Mouse (Mus musculus) gastrocnemius, postnatal 4 days (tissue): ENCODE data around the gene Nenf. TPM values are rescaled to one million over a fixed set of nuclear protein-coding genes. Genes with fewer than 3 reads are reported as not detected.

ENCODE experiments used
- DNase-seq, 2 experiments: peaks; one replicate each; pipeline ENCODE4 v3.0.0; 2021 to 2022; ENCODE audit warnings: low spot score in 2 of 2, mixed read lengths in 2 of 2
- total RNA-seq, 2 experiments: library from RNA; stranded (reverse); gene quantifications; 2 replicates each; pipeline ENCODE4 v1.2.3; 2021

Gene Nenf
- total RNA-seq, 2 experiments from 2014 or later: 94.5 to 94.7 TPM

- no peak for DNase-seq
These were observed 7.0 kb upstream of the Nenf start for GRCm38 (mm10) chr1:191324733-191325590.

- no peak for DNase-seq
These were observed 5.4 kb upstream of the Nenf start for GRCm38 (mm10) chr1:191323381-191323780.

GRCm38 (mm10) chr1:191318686-191319085 is 692 bp upstream of the Nenf start:
- no peak for DNase-seq

GRCm38 (mm10) chr1:191316818-191317217 is 1.2 kb downstream of the Nenf start:
- DNase-seq: no peak

- no peak for DNase-seq
These were observed 4.1 kb downstream of the Nenf start for GRCm38 (mm10) chr1:191313926-191314325.

GRCm38 (mm10) chr1:191313158-191313557 is 4.8 kb downstream of the Nenf start:
- no peak for DNase-seq

- peak; percentile 73 to 77 for DNase-seq
These were observed 5.5 kb downstream of the Nenf start for GRCm38 (mm10) chr1:191312513-191312941.

GRCm38 (mm10) chr1:191311296-191311898 is 6.6 kb downstream of the Nenf start:
- DNase-seq: no peak

- no peak for DNase-seq
These were observed 10.1 kb downstream of the Nenf start for GRCm38 (mm10) chr1:191307766-191308455.

- DNase-seq: no peak
These were observed 11.7 kb downstream of the Nenf start for GRCm38 (mm10) chr1:191306316-191306715.

- no peak for DNase-seq
These were observed 12.4 kb downstream of the Nenf start for GRCm38 (mm10) chr1:191305610-191306009.

- no peak for DNase-seq
These were observed 13.8 kb downstream of the Nenf start for GRCm38 (mm10) chr1:191304216-191304615.

GRCm38 (mm10) chr1:191303736-191304135 is 14.3 kb downstream of the Nenf start:
- no peak for DNase-seq

- DNase-seq: no peak
These were observed 16.1 kb downstream of the Nenf start for GRCm38 (mm10) chr1:191301903-191302302.

GRCm38 (mm10) chr1:191299215-191299942 is 18.6 kb downstream of the Nenf start:
- DNase-seq: peak in 1 of 2 experiments; percentile 61

- no peak for DNase-seq
These were observed 19.7 kb downstream of the Nenf start for GRCm38 (mm10) chr1:191298304-191298703.

- peak in 1 of 2 experiments; percentile 60 for DNase-seq
These were observed 21.5 kb downstream of the Nenf start for GRCm38 (mm10) chr1:191296445-191296844.

GRCm38 (mm10) chr1:191295784-191296183 is 22.2 kb downstream of the Nenf start:
- no peak for DNase-seq

GRCm38 (mm10) chr1:191293996-191294795 is 23.8 kb downstream of the Nenf start:
- no peak for DNase-seq

GRCm38 (mm10) chr1:191293051-191293450 is 24.9 kb downstream of the Nenf start:
- DNase-seq: no peak
